Mouse (Mus musculus) activated CD4-positive, CD25-positive, alpha-beta regulatory T cell, adult 4 months (primary cell): ENCODE measurements around the gene Eif3m. TPM values are rescaled to one million over a fixed set of nuclear protein-coding genes. Genes with fewer than 3 reads are reported as not detected.

Experiments
- ATAC-seq: one replicate; pipeline ENCODE4 v1.8.0; 2017
- polyA plus RNA-seq, 2 experiments: library from polyadenylated mRNA; unstranded; fragments of 100-300 nt; shearing (Covaris generic); gene quantifications; one replicate each; pipeline ENCODE4 v1.2.1; 2017

Eif3m gene
- polyA plus RNA-seq, 2 experiments from 2014 or later = 394 to 437 TPM

- peak; percentile 43 for ATAC-seq
Measured at GRCm38 (mm10) chr2:105016192-105016966, 501 bp downstream of the Eif3m start.

DNA sequence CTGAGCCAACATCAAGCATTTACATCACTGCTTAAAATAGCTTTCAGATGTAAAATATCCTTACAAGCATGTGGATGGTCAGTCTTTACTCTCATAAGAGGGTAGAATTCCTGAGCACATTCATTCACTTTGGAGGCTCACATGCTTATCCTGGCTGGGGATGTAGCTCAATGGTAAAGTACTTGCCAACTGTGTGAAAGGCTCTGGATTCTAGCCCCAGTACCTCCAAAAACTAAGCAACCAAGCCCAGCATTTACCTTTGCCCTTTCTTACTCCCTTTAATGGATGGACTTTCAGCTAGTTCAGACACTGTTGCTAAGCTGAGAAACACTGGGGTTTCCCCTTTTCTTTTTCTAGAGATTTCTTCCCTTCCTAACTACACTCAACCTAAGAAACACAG, 9.6 kb downstream of the Eif3m start:
- ATAC-seq = no peak

DNA sequence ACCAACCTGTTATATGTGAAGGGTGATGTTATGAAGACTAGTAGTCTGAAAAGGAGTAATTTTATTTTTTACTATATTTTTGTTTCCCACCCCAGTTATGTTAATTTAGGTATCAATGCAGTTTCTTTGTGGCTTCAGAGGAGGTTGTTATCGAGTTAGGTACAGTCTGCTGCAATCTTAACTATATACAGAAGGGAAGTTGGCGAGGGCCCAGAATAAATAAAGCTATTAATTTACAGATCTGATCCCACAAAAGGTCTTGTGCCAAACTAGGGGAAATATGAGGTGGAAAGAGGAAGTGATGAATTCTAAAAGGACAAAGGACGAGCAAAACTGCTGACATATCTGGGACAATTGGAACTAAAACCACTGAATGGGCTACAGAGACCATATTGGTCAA, 20.7 kb downstream of the Eif3m start:
- no peak for ATAC-seq

- ATAC-seq = no peak
Measured at GRCm38 (mm10) chr2:104994436-104994835, 22.4 kb downstream of the Eif3m start.

- no peak for ATAC-seq
Measured at GRCm38 (mm10) chr2:104988974-104989373, 27.9 kb downstream of the Eif3m start.

DNA sequence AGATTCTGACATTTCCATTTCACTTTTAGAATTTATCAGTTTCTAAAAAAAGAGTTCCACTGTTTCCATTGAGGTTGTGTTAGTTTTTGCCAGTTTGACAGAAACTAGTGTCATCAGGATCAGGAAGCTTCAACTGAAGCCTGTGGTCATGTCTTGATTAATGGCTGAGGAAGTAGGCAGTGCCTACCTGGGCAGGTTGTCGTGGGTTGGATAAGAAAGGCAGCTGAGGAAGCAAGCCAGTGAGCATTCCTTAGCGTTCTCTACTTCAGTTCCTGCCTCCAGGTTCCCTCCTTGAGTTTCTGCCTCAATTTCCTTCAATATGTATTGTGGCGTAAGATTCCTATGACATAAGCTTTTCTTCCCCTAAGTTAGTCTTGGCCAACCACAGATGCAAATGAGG, 31.1 kb downstream of the Eif3m start:
- ATAC-seq = no peak

DNA sequence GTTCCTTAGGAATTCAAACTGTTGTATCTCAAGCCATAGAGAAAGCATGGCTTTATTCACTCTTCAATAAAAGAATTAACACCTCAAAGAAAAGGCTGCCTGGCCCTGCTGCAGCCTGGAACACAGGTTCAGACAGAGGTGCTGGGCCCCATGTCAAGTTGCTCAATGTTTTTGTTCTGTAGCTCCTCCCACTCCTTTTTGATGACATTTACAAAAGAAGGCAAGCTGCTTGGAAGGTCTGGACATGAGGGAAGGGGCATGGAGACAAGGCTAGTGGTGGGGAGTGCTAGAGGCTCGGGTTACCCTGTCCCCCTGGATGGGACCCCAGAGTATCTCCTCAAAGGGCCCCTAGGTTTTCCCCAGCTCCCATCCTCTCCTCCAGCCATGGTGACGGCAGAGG, 35.2 kb downstream of the Eif3m start:
- ATAC-seq = no peak

DNA sequence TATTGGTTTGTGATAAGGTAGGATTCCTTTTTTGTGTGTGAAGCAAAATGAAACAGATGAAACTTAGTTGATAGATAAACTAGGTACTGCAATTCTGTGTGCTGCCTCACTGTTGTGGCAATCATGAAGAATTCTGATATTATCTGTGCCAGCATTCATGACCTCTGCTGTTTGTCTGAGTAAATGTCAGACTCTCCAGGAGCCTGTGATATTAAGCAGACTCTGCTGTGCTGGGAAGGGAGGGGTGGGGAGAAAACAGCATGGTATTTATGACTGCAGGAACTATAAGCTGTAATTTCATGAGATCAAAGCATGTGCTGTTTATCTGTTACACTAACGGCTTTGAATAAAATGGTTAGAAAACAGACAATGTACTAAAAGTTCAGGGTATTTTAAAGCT, 52.4 kb downstream of the Eif3m start:
- ATAC-seq = no peak

Other genes with a start within 250 kb of the Eif3m start
- 1 to 10 TPM in 1 of 2 experiments, under 1 TPM in 1; 0.93 to 1.2 TPM for gene Qser1, start 200.3 kb downstream of the Eif3m start, polyA plus RNA-seq
- 1 to 10 TPM; 1.2 to 1.4 TPM for gene Prrg4, start 167.2 kb downstream of the Eif3m start, polyA plus RNA-seq
- 1 to 10 TPM; 3.3 to 5.2 TPM for gene Ccdc73, start 149.3 kb downstream of the Eif3m start, polyA plus RNA-seq
- not detected for gene Gm11060, start 74.9 kb upstream of the Eif3m start, polyA plus RNA-seq
- gene Wt1, start 109.4 kb upstream of the Eif3m start, polyA plus RNA-seq = not detected
- gene Them7, start 207.2 kb upstream of the Eif3m start, polyA plus RNA-seq = not detected